Mouse (Mus musculus): ENCODE data around the gene Sh3bgrl2.

- TF ChIP-seq POLR2A (IDR thresholded peaks at IDR 0.05; ENCODE audit: insufficient read depth, low read depth, low read length), result no peak
- no peak for TF ChIP-seq CTCF (IDR thresholded peaks at IDR 0.05; ENCODE audit: insufficient read depth, low read depth, low read length)
Observed at GRCm38 (mm10) chr9:83616586-83617081, 68.5 kb downstream of the Sh3bgrl2 start.

Data from olfactory bulb, adult 2 months (tissue).